Mouse (Mus musculus) urinary bladder, postnatal 25 days (tissue): ENCODE results near the gene Timm8a2.
"Not testable (repeated sequence)": the region's sequence is repeated elsewhere in the genome, so short reads cannot be mapped to it uniquely, and the experiment has no call there.

Source experiments
- DNase-seq: peaks from one replicate; pipeline ENCODE4 v3.0.0; 2022; ENCODE audit warnings: low spot score

The Timm8a2 gene

DNA sequence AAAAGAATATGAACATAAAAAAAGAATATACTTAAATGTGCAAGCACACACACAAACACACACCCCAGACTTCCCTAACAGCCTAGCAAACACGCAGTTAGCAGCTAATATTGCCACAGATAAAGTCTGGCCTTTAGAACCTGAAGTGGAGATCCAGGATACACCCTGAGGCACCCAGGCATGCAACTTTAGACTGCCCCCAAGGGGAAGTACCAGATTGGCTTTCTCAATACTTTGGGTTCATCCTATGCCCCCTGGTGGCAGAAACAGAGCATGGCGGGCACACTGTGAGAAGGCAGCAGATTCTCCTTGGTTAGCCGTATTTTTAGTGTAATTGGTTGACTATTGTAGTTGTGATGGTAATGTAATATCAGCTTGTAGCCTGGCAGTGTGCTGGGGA is 26.2 kb downstream of the Timm8a2 start:
- peak; percentile 75 for DNase-seq

DNA sequence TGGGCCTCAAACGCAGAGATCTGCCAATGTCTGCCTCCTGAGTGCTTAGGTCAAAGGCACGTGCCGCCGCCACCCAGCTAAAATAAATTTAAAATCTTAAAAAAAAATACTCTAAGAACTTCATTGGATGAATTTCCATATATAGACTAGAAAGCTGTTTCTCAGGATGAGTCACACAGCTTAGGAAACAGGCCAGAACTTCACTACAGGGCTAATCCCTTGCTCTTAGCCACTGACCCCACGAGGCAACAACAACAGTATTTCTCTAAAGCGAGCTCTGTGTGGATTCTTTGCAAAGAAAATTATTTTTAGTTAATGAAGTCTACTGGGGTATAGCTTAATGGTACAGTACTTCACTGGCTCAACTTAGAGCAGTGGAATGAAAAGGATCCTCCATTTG is 26.9 kb downstream of the Timm8a2 start:
- DNase-seq, result no peak

GRCm38 (mm10) chr14:122062411-122063090 is 28.1 kb downstream of the Timm8a2 start:
- no peak for DNase-seq

DNA sequence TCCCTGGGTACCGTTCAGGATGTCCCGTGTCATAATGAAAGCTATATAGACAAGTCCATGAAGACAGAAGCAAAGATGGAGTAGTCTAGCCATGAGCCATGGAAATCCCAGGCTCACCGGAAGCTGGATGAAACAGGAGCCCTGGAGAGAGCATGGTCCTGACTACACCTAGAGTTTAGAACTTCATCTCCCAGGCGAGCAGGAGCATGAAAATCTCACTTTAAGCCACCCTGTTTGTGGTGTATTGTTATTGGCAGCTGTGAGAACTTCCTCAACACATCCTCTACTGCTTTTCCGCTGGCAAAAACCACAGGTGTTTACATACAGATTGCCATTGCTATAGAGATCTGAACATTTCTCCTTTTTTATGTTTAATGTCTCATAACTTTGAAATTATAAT is 29.1 kb downstream of the Timm8a2 start:
- no peak for DNase-seq

GRCm38 (mm10) chr14:122064519-122064918 is 30.0 kb downstream of the Timm8a2 start:
- peak; percentile 60 for DNase-seq

- no peak for DNase-seq
Observed at GRCm38 (mm10) chr14:122066243-122066642, 31.8 kb downstream of the Timm8a2 start.

GRCm38 (mm10) chr14:122068036-122068435 is 33.6 kb downstream of the Timm8a2 start:
- not testable (repeated sequence) for DNase-seq

DNA sequence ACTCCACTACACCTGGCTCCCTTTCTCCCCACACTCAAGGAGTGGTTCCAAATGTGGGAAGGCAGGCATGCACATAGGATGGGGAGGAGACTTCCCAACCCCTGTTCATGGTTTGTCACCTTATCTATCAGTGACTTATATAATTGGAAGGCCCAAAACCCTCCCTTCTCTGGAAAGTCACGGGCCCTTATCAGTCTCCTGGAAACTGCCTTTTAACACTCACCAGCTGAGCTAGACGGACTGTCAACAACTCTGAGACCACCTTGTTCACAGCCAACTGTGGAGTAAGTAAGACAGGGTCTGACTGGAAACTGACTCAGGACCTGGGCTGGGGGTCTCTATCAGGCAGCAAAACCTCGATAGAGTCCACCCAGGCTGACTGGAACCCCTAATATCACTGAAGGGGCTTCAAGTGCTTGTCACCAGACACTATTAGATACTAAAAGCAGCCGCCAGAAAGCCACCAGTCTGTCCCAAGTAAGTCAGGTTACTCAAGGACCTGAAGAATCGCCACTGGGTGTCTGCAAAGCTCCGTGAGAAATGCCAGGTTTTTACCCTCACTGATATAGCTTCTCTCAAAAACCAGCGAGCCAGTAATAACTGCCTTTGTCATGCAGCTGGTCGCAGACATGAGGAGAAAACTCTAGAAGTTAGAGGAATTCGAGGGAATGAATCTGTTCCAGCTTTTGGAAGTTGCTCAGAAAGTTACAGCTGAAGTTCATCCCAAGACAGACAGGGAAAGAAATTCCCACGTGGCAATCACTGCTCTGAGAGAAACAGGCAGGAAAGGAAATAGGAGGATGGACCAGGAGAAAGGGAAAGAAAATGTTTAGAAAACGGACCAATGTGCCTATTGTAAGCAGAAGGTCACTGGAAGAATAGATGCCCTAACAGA is 34.6 kb downstream of the Timm8a2 start:
- DNase-seq, result no peak

DNA sequence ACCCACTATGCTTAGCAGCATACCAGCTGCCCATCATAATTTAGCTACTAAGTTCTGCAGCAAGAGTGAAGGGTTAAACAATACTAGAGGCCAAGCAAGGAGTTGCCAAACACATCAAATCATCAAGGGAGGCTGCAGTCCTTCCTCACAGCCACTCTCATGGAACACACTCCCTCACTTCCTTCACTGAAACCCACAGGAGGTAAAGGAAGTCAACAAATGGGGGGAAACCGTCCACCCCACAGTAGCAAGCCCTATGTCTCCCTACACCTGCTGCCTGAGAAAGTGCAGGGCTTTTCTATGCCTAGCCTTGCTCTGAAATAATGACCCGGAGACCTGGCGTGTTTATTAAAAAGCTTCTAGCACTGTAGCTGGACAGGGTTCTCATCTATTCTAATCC is 35.5 kb downstream of the Timm8a2 start:
- no peak for DNase-seq

DNA sequence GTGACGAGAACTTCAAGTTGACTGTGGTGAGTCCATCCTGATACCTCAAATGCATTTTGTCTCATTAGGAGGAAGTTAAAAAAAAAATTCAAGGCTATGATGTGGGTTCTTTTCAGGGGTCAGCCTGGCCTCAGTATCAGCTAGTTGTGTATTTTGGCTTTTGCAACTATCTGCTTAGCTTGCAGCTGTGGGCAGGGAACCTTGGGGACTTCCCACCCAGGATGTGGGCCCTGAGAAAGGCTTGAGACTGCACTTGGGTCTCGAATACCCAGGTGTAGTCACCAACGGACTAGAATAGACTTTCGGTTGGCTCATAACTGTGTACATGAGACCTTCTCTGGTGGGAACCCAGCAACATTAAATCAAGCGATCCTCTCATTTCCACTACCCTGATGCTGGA is 38.9 kb downstream of the Timm8a2 start:
- no peak for DNase-seq

DNA sequence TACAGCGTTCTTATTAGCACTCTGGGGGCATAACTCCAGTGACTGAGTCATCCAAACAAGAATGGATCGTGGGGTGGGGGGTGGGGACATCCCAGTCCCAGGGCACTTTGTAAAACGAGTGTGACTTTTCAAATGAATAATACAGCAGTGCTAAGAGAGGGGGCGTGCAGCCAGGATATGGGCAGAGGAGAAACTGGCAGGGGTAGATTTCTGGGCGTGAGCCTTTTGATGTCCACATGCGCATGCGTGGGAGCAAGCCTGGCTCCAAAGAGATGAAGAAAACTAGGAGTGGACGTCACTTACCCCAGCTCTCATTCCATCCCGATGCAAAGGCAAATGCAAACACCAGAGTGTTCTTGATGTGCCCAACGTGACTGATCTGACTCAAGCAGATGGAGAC is 39.9 kb downstream of the Timm8a2 start:
- no peak for DNase-seq

DNA sequence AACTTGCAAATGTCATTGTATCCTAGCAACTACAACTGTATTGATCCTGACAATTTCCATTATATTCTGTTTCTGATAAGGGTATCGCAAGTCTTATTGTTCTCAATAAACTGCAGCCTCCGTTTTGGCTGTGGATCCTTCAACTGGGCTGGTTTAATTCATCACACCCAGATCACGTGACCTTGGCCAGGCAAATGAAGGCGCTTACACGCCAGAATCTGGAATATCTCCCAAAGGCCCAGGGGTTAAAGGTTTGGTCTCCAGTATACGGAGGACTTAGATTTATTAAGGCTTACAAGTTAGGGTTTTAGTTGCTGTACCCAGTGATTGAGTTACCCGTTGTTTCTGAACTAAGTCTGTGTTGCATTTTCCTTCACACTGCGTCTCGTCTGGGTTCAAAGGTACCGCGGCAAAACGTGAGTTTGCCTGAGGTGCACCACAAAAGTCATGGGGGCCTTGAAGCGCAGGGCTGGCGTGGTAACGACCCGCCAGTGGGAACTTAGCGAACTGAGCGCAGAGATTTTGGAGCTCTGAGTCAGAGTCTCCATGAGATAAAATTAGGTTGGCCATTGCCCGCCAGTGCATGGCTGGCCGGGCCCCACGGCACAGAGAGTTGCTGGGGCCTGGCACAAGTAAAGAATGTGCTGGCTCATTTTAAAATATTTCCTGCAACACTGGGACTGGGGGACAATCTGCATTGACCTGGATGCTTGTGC is 41.2 kb downstream of the Timm8a2 start:
- DNase-seq, result no peak

- no peak for DNase-seq
Observed at GRCm38 (mm10) chr14:122077017-122077416, 42.5 kb downstream of the Timm8a2 start.

GRCm38 (mm10) chr14:122079428-122079827 is 45.0 kb downstream of the Timm8a2 start:
- peak; percentile 68 for DNase-seq

DNA sequence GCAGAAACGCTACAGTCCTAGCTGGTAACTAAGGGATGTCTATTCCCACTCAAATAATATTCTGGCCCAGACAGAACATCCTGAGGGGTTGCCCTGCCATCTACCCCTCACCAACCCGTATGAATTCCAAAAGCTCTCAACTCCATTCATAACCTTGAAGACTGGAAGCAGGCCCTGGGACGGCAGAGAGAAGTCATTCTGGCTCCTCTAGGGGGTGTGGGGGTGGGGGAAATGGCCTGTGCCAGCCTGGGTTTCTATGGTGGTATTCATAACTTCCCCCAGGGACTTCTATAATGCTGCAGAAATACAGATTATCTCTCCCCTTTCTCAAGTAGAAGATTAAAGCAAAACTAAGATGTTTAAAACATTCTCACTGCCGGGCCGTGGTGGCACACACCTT is 45.4 kb downstream of the Timm8a2 start:
- no peak for DNase-seq

DNA sequence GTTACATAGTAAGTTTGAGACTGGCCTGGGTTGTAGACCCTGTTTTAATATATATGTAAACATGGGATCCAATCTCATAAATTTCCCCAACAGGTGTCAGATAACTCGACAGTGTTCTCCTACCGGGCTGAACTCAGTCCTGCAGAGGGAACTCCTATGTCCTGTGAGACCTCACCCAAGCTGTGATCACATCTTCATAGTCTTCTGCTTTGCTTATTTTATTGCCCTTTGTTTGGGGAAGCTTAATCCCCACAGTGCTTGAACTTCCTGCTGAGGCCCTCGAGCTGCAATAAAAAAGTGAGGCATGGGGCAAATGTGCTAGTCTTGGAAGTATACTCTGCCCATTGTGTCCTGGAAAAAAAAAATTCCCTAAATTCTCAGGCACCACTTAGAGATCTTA is 46.8 kb downstream of the Timm8a2 start:
- no peak for DNase-seq

DNA sequence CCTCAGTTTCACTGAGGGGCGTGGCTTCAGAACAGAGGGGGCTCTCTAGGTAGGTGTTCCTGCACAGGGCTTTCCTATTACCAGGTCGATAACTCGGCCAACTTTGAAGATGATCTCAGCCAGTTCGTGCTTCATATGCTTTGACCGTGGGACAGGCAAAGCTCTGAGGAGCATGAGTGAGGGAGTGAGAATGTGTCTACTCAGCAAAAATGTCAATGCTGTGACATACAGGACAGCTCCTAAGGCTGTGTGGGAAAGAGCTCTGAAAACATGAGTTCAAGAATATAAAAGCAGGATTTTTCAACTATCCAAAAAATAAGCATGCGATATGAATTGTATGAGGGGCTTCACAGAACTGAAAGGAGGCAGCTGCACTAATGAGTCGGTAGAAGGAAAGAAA is 49.0 kb downstream of the Timm8a2 start:
- no peak for DNase-seq

- no peak for DNase-seq
Observed at GRCm38 (mm10) chr14:122087956-122088355, 53.5 kb downstream of the Timm8a2 start.
